Mouse (Mus musculus): ENCODE results near the gene Lypd6b.

- TF ChIP-seq CTCF (IDR thresholded peaks at IDR 0.05; ENCODE audit: low read depth, low read length), result no peak
- no peak for TF ChIP-seq POLR2AphosphoS5 (IDR thresholded peaks at IDR 0.05; ENCODE audit: insufficient replicate concordance, low read depth, low read length)
These were observed 183.5 kb downstream of the Lypd6b start for GRCm38 (mm10) chr2:49970990-49971389.

Data from G1E (cell line).